Mouse (Mus musculus) central nervous system, embryonic 11.5 days (tissue): ENCODE results near the gene Olfr446. TPM values are rescaled to one million over a fixed set of nuclear protein-coding genes. Genes with fewer than 3 reads are reported as not detected.

Experiments used
- polyA plus RNA-seq: library from polyadenylated mRNA; depleted of rRNA; stranded (reverse); fragments of >200 nt; gene quantifications from 2 replicates; pipeline ENCODE4 v1.2.3, GENCODE M21; 2012; rRNA removed

The Olfr446 gene
- polyA plus RNA-seq, result not detected in 2 replicates

DNA sequence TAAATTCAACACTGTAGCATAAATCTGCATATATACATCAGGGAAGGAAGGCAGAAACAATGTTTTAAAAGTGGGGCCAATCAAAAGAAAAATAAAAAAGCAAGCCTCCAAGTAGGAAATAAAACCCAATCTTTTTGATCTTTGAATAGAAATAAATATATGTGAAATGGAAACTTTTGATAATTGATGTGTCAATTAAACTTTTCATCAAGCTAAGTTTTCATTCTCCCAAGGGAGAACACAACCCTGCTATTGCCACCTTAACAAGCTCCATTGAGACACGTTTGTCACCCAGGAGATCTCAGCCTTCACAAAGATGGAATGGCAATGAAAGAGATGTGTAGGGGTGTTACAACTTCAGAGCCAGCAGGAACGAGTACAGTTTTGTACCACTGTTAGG lies at the start of gene Olfr446:
Olfr446 (plus strand) TSS at position 301 of the 400 bp plus-strand sequence.

DNA sequence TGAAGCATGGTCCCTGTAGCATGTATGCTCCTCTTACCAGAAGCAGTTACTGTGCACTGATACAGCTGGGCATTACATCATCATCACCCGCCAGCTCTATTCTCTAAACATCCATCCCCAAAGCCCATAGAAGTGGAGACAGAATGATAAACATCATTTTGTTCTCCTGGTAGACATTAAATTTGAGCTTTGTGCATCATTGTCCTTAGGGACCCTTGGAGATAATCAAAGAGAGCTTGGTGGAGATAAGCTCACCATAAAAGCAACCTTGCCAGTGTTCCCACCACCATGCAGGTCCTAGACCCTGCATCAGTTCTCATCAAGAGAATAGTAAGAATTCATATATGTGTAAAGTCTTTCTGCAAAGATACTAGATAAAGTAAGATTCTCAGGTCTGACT lies 31.0 kb upstream of the Olfr446 start, which contains the start of gene Olfr448:
Olfr448 (plus strand) TSS at position 301 of the 400 bp plus-strand sequence.

DNA sequence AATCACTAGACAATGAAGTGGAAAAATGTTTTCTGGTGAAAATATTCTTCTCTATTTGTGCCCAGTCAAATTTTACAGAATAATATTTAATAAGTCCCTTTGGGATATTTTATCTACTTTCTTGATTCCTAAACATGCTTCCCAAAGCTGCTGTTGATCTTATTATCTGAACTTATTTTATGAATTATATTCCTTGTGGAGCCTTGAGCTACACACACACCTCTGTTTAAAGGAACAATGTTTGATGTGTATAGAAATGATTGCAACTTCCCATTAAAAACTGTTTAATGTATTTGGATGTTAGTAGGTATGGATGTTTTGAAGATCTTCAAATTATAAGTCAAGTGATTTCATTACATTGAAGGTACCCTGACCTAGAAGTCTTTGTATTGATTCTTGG lies 12.6 kb upstream of the Olfr446 start, which contains the start of gene Olfr447:
Olfr447 (plus strand) TSS at position 301 of the 400 bp plus-strand sequence.

GRCm38 (mm10) chr6:42948767-42949166 lies 27.6 kb downstream of the Olfr446 start, which contains the start of gene Olfr444:
Gene Olfr444, plus strand, starts transcription at chr6:42949067.

Other genes starting within 250 kb of the Olfr446 start
- 85.2 and 88.9 TPM in 2 replicates for gene Tcaf1, start 211.3 kb upstream of the Olfr446 start, polyA plus RNA-seq
- gene Olfr453, start 182.0 kb upstream of the Olfr446 start, polyA plus RNA-seq, result not detected in 2 replicates
- not detected in 2 replicates for gene Olfr38, start 165.0 kb upstream of the Olfr446 start, polyA plus RNA-seq
- gene Olfr452, start 136.3 kb upstream of the Olfr446 start, polyA plus RNA-seq, result not detected in 2 replicates
- gene Olfr450, start 109.4 kb upstream of the Olfr446 start, polyA plus RNA-seq, result not detected in 2 replicates
- gene Olfr449, start 87.0 kb upstream of the Olfr446 start, polyA plus RNA-seq, result not detected in 2 replicates
- not detected in 2 replicates for gene Olfr448, start 30.9 kb upstream of the Olfr446 start, polyA plus RNA-seq
- gene Olfr447, start 12.5 kb upstream of the Olfr446 start, polyA plus RNA-seq, result not detected in 2 replicates
- gene Olfr444, start 27.7 kb downstream of the Olfr446 start, polyA plus RNA-seq, result not detected in 2 replicates
- gene Olfr441, start 185.0 kb downstream of the Olfr446 start, polyA plus RNA-seq, result not detected in 2 replicates
- gene Olfr237-ps1, start 225.2 kb downstream of the Olfr446 start, polyA plus RNA-seq, result not detected in 2 replicates
- not detected in 2 replicates for gene Olfr437, start 241.9 kb downstream of the Olfr446 start, polyA plus RNA-seq